Mouse (Mus musculus): Measurements from ENCODE around the gene Brwd3.

DNA sequence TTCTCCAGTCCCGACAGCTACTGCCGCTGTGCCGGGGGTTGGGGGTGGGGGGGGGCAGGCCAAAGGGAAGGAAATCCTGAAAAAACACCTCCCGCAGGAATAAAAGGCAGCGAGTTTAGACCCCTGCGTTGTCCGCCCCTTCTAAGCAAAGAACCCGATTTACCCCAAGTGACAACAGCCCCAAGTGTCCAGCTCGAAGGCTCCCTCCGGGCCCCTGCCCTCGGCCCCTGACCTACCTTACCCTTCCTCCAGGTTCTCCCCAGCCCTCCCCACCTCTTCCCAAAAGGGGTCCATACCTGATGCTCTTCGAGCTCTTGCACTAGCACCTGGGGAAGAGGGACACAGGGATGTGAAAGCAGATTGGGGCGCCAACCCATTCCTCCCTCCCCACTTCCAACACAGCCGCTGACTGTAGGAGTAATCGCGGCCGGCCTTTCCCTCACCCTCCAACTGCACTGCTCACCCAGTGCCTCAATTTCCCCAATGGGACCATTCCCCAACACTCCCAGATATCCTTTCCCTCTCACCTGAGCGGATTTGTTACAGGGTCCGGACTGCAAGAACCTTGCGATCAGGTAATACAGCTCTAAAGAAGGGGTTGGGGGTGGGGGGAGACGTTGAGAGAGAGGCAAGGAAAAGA lies 671 bp downstream of the Brwd3 start:
- no peak for TF ChIP-seq EP300 (optimal IDR thresholded peaks at IDR 0.05)
- no peak for TF ChIP-seq CTCF (IDR thresholded peaks at IDR 0.05; ENCODE audit: low read depth)

All from stomach, postnatal 0 days (tissue).